ENCODE assay signal across 18 mouse cellular contexts in genomic region chr7:67708160-67708559, GRCm38 (mm10). TPM values are rescaled to one million over a fixed set of nuclear protein-coding genes. Genes with fewer than 3 reads are reported as not detected.
"Had no signal": no experiment of that assay in that cellular context is flagged by ENCODE, and none has a peak within 500 bp of the region (broad histone marks: within the 10 kb centered on the region; RNA-seq: fewer than 3 reads in every experiment).

No protein-coding gene starts in this region.

- H3K27ac ChIP-seq: kidney, postnatal 0 days; layer of hippocampus, adult 2 months; liver, embryonic 13.5 days; midbrain, embryonic 12.5 days; neural tube, embryonic 12.5 days; neural tube, embryonic 15.5 days; stomach, postnatal 0 days had no signal

- H3K9ac ChIP-seq: liver, embryonic 13.5 days; midbrain, embryonic 12.5 days; neural tube, embryonic 12.5 days; neural tube, embryonic 15.5 days had no signal

- H3K9me3 ChIP-seq: liver, embryonic 13.5 days; neural tube, embryonic 15.5 days had no signal

- H3K4me1 ChIP-seq: midbrain, embryonic 12.5 days; neural tube, embryonic 12.5 days; neural tube, embryonic 15.5 days had no signal

- H3K36me3 ChIP-seq: neural tube, embryonic 15.5 days had no signal

- H3K27me3 ChIP-seq: liver, embryonic 13.5 days; midbrain, embryonic 12.5 days; neural tube, embryonic 12.5 days; neural tube, embryonic 15.5 days had no signal

- DNase-seq: layer of hippocampus, adult 9-11 months; liver, embryonic 13.5 days; lung, adult 2 months; lung, postnatal 14 days; lung, postnatal 4 days; right cerebral cortex, adult 18-20 months; right cerebral cortex, postnatal 14 days; right cerebral cortex, postnatal 4 days; thymus, adult 2 months; thymus, postnatal 14 days; thymus, postnatal 4 days had no signal

- H3K4me2 ChIP-seq: liver, embryonic 13.5 days; midbrain, embryonic 12.5 days; neural tube, embryonic 12.5 days; neural tube, embryonic 15.5 days had no signal

- H3K4me3 ChIP-seq: layer of hippocampus, adult 2 months; liver, embryonic 13.5 days; midbrain, embryonic 12.5 days; neural tube, embryonic 12.5 days; neural tube, embryonic 15.5 days had no signal

RNA-seq across cellular contexts. Expression of gene Synm, which starts 51.4 kb away (rescaled TPM):
- total RNA-seq: megakaryocyte progenitor cell, adult 5-6 weeks had no signal
